Mouse (Mus musculus) midbrain, embryonic 14.5 days (tissue): ENCODE measurements around the gene Eif2s2. TPM values are rescaled to one million over a fixed set of nuclear protein-coding genes. Genes with fewer than 3 reads are reported as not detected.

Experiments used
- polyA plus RNA-seq: library from polyadenylated mRNA; unstranded; fragments of >200 nt; fragmentation: Nextera tagmentation; extraction: Ambion mirVana; gene quantifications from 2 replicates; pipeline ENCODE4 v1.2.1, GENCODE M21; 2014

The Eif2s2 gene
- polyA plus RNA-seq, 1 experiment from 2014 or later: 78.8 TPM

Other genes starting within 250 kb of the Eif2s2 start
- 20.4 and 32.4 TPM in 2 replicates for gene Chmp4b, start 241.2 kb downstream of the Eif2s2 start, polyA plus RNA-seq
- gene Gm14214, start 122.9 kb downstream of the Eif2s2 start, polyA plus RNA-seq: not detected in 2 replicates
- 58.3 and 194 TPM in 2 replicates for gene Raly, start 101.8 kb downstream of the Eif2s2 start, polyA plus RNA-seq
- gene a, start 101.5 kb downstream of the Eif2s2 start, polyA plus RNA-seq: 3.8 TPM in 1 of 2 replicates, not detected in the other
- 0.11 and 0.22 TPM in 2 replicates for gene Gm14226, start 125.3 kb upstream of the Eif2s2 start, polyA plus RNA-seq
- gene Ahcy, start 181.6 kb upstream of the Eif2s2 start, polyA plus RNA-seq: 35.9 and 41.8 TPM in 2 replicates
- gene Itch, start 240.6 kb upstream of the Eif2s2 start, polyA plus RNA-seq: 31.2 and 42.9 TPM in 2 replicates